Mouse (Mus musculus) kidney, adult 2 months (tissue): ENCODE measurements at regions not wholly inside any gene's neighbourhood (a gene's known extent, or its start where the extent isn't known, plus 50 kb on each side); places are given as distances from the start of the nearest gene placed in this dataset.

Source experiments
- CTCF ChIP-seq: fragments of 200-500 bp; conservative IDR thresholded peaks from 2 replicates; pipeline ENCODE4 v1.5.1; 2011; ENCODE audit warnings: low read depth, mild to moderate bottlenecking, control low read depth, low read length, moderate library complexity, mixed read lengths; ENCODE audit not compliant: insufficient read depth, insufficient read length
- POLR2A ChIP-seq: fragments of 200-500 bp; IDR thresholded peaks from one replicate; pipeline ENCODE4 v1.6.1; 2011; ENCODE audit warnings: low read depth, low read length, control low read depth

- TF ChIP-seq POLR2A (no peak), CTCF (no peak)
Observed at GRCm38 (mm10) chr2:137357181-137357738, 240.8 kb upstream of the Jag1 start.
